In genomic region chr7:144175025-144175424, GRCm38 (mm10) we compare ENCODE assay signal across 11 mouse cellular contexts.
DNase-seq lines count a peak whose midpoint lies in the region; ATAC-seq and TF ChIP-seq lines count a peak whose summit lies in the region.
"Had no signal": no experiment of that assay in that cellular context is flagged by ENCODE, and none has a peak within 500 bp of the region (broad histone marks: within the 10 kb centered on the region; RNA-seq: fewer than 3 reads in every experiment).

No protein-coding gene starts in this region.

- peak; percentile 32 for TF ChIP-seq CTCF in midbrain, postnatal 0 days (IDR thresholded peaks at IDR 0.05)

- H3K4me3 ChIP-seq in kidney, embryonic 15.5 days (replicated peaks): peak overlapping the region; percentile 35
- no peak overlapping the region; the same call in 1 of the 2 replicates for H3K4me3 ChIP-seq in embryonic facial prominence, embryonic 15.5 days (replicated peaks)
- H3K4me3 ChIP-seq in hindbrain, embryonic 10.5 days: peak overlapping the region; percentile 49
- H3K4me3 ChIP-seq in midbrain, postnatal 0 days (ENCODE audit: low read depth, low read length): peak overlapping the region; percentile 60

- H3K4me2 ChIP-seq in kidney, embryonic 15.5 days: peak overlapping the region; percentile 68
- H3K4me2 ChIP-seq in embryonic facial prominence, embryonic 15.5 days (replicated peaks): peak overlapping the region; percentile 57
- peak overlapping the region; percentile 55 for H3K4me2 ChIP-seq in midbrain, postnatal 0 days (ENCODE audit: low read depth, low read length, poor library complexity, severe bottlenecking)

- no peaks in the 10 kb centered on the region for H3K9me3 ChIP-seq in kidney, embryonic 15.5 days (replicated peaks)
- H3K9me3 ChIP-seq in embryonic facial prominence, embryonic 15.5 days (replicated peaks): no peaks in the 10 kb centered on the region
- no peaks in the 10 kb centered on the region for H3K9me3 ChIP-seq in hindbrain, embryonic 10.5 days
- H3K9me3 ChIP-seq in midbrain, postnatal 0 days (ENCODE audit: low read length): no peaks in the 10 kb centered on the region
- H3K9me3 ChIP-seq: G1E had no signal

- H3K4me1 ChIP-seq in kidney, embryonic 15.5 days: peaks cover 16% of the 10 kb centered on the region
- peaks cover 15% of the 10 kb centered on the region; the same call in 1 of the 2 replicates for H3K4me1 ChIP-seq in embryonic facial prominence, embryonic 15.5 days
- H3K4me1 ChIP-seq in hindbrain, embryonic 10.5 days (replicated peaks): peaks cover 22% of the 10 kb centered on the region
- peaks cover 19% of the 10 kb centered on the region; the same call in 1 of the 2 replicates for H3K4me1 ChIP-seq in midbrain, postnatal 0 days (ENCODE audit: insufficient read depth, low read length)

- no peak overlapping the region for H3K27ac ChIP-seq in kidney, embryonic 15.5 days
- H3K27ac ChIP-seq in embryonic facial prominence, embryonic 15.5 days (replicated peaks): no peak overlapping the region
- no peak overlapping the region for H3K27ac ChIP-seq in hindbrain, embryonic 10.5 days
- H3K27ac ChIP-seq in midbrain, postnatal 0 days (ENCODE audit: low read depth, low read length): peak overlapping the region; percentile 87

- intact Hi-C loops in left cerebral cortex, postnatal 10 days (cut with DNase I): loop anchor here (2.0 to 5.0 kb wide), 3 partner anchors 42 to 93 kb away; no protein-coding TSS in a partner anchor

- peaks cover 43% of the 10 kb centered on the region for H3K27me3 ChIP-seq in kidney, embryonic 15.5 days
- peaks cover 49% of the 10 kb centered on the region for H3K27me3 ChIP-seq in embryonic facial prominence, embryonic 15.5 days
- peaks cover 70% of the 10 kb centered on the region for H3K27me3 ChIP-seq in hindbrain, embryonic 10.5 days (ENCODE audit: insufficient read depth, poor library complexity, severe bottlenecking)
- H3K27me3 ChIP-seq in midbrain, postnatal 0 days (ENCODE audit: insufficient read depth, low read length): no peaks in the 10 kb centered on the region

- no peak for DNase-seq in kidney, adult 18-20 months
- DNase-seq in hindbrain, embryonic 10.5 days (ENCODE audit: low spot score): no peak
- DNase-seq in midbrain, postnatal 0 days (ENCODE audit: low spot score): peak; percentile 30
- DNase-seq in left cerebral cortex, postnatal 10 days (ENCODE audit: extremely low spot score in 1 of 2, low spot score in 2 of 2): no peak
- DNase-seq in left cerebral cortex, adult 8-10 months (ENCODE audit: low spot score in 2 of 2): no peak
- DNase-seq in spleen, postnatal 36 days (ENCODE audit: low spot score in 2 of 2): no peak
- DNase-seq: adrenal gland, postnatal 25 days had no signal

- WGBS in kidney, embryonic 15.5 days: 25% methylated on average over 7 of the region's 7 CpGs
- 21% methylated on average over 7 of the region's 7 CpGs for WGBS in embryonic facial prominence, embryonic 15.5 days
- 35% methylated on average over 7 of the region's 7 CpGs for WGBS in hindbrain, embryonic 10.5 days
- WGBS in midbrain, postnatal 0 days: 14% methylated on average over 7 of the region's 7 CpGs

- no peaks in the 10 kb centered on the region for H3K36me3 ChIP-seq in kidney, embryonic 15.5 days
- H3K36me3 ChIP-seq in embryonic facial prominence, embryonic 15.5 days: no peaks in the 10 kb centered on the region
- no peaks in the 10 kb centered on the region for H3K36me3 ChIP-seq in hindbrain, embryonic 10.5 days
- H3K36me3 ChIP-seq in midbrain, postnatal 0 days (ENCODE audit: insufficient read depth, low read length): peaks cover 3% of the 10 kb centered on the region; the same call in 1 of the 2 replicates
- H3K36me3 ChIP-seq: G1E had no signal

- ATAC-seq in kidney, embryonic 15.5 days (replicated peaks; ENCODE audit: low FRiP score): no peak
- no peak for ATAC-seq in embryonic facial prominence, embryonic 15.5 days (ENCODE audit: insufficient number of reproducible peaks, low FRiP score, low TSS enrichment, low read depth)
- ATAC-seq in midbrain, postnatal 0 days (ENCODE audit: low FRiP score): no peak

- H3K9ac ChIP-seq in kidney, embryonic 15.5 days: no peak overlapping the region
- no peak overlapping the region for H3K9ac ChIP-seq in embryonic facial prominence, embryonic 15.5 days
- H3K9ac ChIP-seq in midbrain, postnatal 0 days (replicated peaks; ENCODE audit: low read length, poor library complexity, severe bottlenecking): peak overlapping the region; percentile 76
- H3K9ac ChIP-seq: lung, embryonic 14.5 days had no signal
